Mouse (Mus musculus) lung, adult 2 months (tissue): ENCODE results near the gene Gm13128.
"Not testable (repeated sequence)": the region's sequence is repeated elsewhere in the genome, so short reads cannot be mapped to it uniquely, and the experiment has no call there.

ENCODE experiments used
- CTCF ChIP-seq: fragments of 200-500 bp; IDR thresholded peaks from 2 replicates; pipeline ENCODE4 v1.5.1; 2011; ENCODE audit warnings: mild to moderate bottlenecking, low read length, control low read depth; ENCODE audit not compliant: insufficient read depth
- POLR2A ChIP-seq: fragments of 200-500 bp; IDR thresholded peaks from 2 replicates; pipeline ENCODE4 v1.6.1; 2011; ENCODE audit warnings: low read depth, mild to moderate bottlenecking, control low read depth, low read length, borderline replicate concordance; ENCODE audit errors: extremely low read depth

- TF ChIP-seq CTCF, POLR2A: not testable (repeated sequence)
These were observed 49.7 kb upstream of the Gm13128 start, which contains the start of gene Pramel5 for GRCm38 (mm10) chr4:144280388-144280787.
